Mouse (Mus musculus): ENCODE measurements around the gene Cdk2ap2. TPM values are rescaled to one million over a fixed set of nuclear protein-coding genes. Genes with fewer than 3 reads are reported as not detected.
"Not testable (repeated sequence)": the region's sequence is repeated elsewhere in the genome, so short reads cannot be mapped to it uniquely, and the experiment has no call there.

The Cdk2ap2 gene
- polyA plus RNA-seq, 1 experiment from 2014 or later = 66.9 TPM

- Histone ChIP-seq H3K4me3 (replicated peaks) (no peak overlapping the region), H3K4me1 (replicated peaks) (peaks cover 20% of the 10 kb centered on the region), H3K9me3 (no peaks in the 10 kb centered on the region), H3K27me3 (no peaks in the 10 kb centered on the region), H3K4me2 (no peak overlapping the region), H3K36me3 (peaks cover 61% of the 10 kb centered on the region), H3K27ac (no peak overlapping the region), H3K9ac (replicated peaks) (no peak overlapping the region)
- ATAC-seq (ENCODE audit: insufficient number of reproducible peaks, insufficient read depth, low FRiP score, low TSS enrichment, low read depth) = no peak
- WGBS = 91% methylated on average over 7 of the region's 7 CpGs
These were observed 32.5 kb downstream of the Cdk2ap2 start for GRCm38 (mm10) chr19:4129462-4129861.

- Histone ChIP-seq H3K4me3 (replicated peaks) (no peak overlapping the region), H3K9me3 (no peaks in the 10 kb centered on the region), H3K9ac (replicated peaks) (no peak overlapping the region), H3K27ac (no peak overlapping the region), H3K27me3 (no peaks in the 10 kb centered on the region), H3K36me3 (peaks cover 61% of the 10 kb centered on the region), H3K4me1 (replicated peaks) (peaks cover 15% of the 10 kb centered on the region), H3K4me2 (no peak overlapping the region)
- 92% methylated on average over 4 of the region's 4 CpGs for WGBS
- ATAC-seq (ENCODE audit: insufficient number of reproducible peaks, insufficient read depth, low FRiP score, low TSS enrichment, low read depth) = no peak
These were observed 33.1 kb downstream of the Cdk2ap2 start for GRCm38 (mm10) chr19:4130106-4130505.

GRCm38 (mm10) chr19:4131075-4131474 lies 34.1 kb downstream of the Cdk2ap2 start:
- no peak for ATAC-seq (ENCODE audit: insufficient number of reproducible peaks, insufficient read depth, low FRiP score, low TSS enrichment, low read depth)
- Histone ChIP-seq H3K4me1 (replicated peaks) (peaks cover 13% of the 10 kb centered on the region), H3K4me3 (replicated peaks) (no peak overlapping the region), H3K9ac (replicated peaks) (no peak overlapping the region), H3K27me3 (no peaks in the 10 kb centered on the region), H3K27ac (no peak overlapping the region), H3K9me3 (no peaks in the 10 kb centered on the region), H3K36me3 (peaks cover 61% of the 10 kb centered on the region), H3K4me2 (no peak overlapping the region)
- 91% methylated on average over 5 of the region's 5 CpGs for WGBS

GRCm38 (mm10) chr19:4131768-4132167 lies 34.8 kb downstream of the Cdk2ap2 start:
- Histone ChIP-seq H3K27ac (no peak overlapping the region), H3K4me2 (no peak overlapping the region), H3K36me3 (peaks cover 61% of the 10 kb centered on the region), H3K4me3 (replicated peaks) (no peak overlapping the region), H3K9me3 (no peaks in the 10 kb centered on the region), H3K27me3 (no peaks in the 10 kb centered on the region), H3K4me1 (replicated peaks) (peaks cover 8% of the 10 kb centered on the region), H3K9ac (replicated peaks) (no peak overlapping the region)
- ATAC-seq (ENCODE audit: insufficient number of reproducible peaks, insufficient read depth, low FRiP score, low TSS enrichment, low read depth) = no peak
- 94% methylated on average over 2 of the region's 2 CpGs for WGBS

GRCm38 (mm10) chr19:4134354-4134753 lies 37.4 kb downstream of the Cdk2ap2 start:
- ATAC-seq (ENCODE audit: insufficient number of reproducible peaks, insufficient read depth, low FRiP score, low TSS enrichment, low read depth) = no peak
- 87% methylated on average over 4 of the region's 4 CpGs for WGBS
- no peak overlapping the region for H3K4me3 ChIP-seq (replicated peaks)
- H3K4me2 ChIP-seq = no peak overlapping the region
- H3K27me3 ChIP-seq = no peaks in the 10 kb centered on the region
- H3K9ac ChIP-seq (replicated peaks) = no peak overlapping the region
- H3K36me3 ChIP-seq = peaks cover 40% of the 10 kb centered on the region
- no peak overlapping the region for H3K27ac ChIP-seq
- no peaks in the 10 kb centered on the region for H3K4me1 ChIP-seq (replicated peaks)
- H3K9me3 ChIP-seq = no peaks in the 10 kb centered on the region

GRCm38 (mm10) chr19:4135229-4135962 lies 38.4 kb downstream of the Cdk2ap2 start:
- not testable (repeated sequence) for H3K9me3 ChIP-seq; H3K9ac ChIP-seq (replicated peaks); H3K4me3 ChIP-seq (replicated peaks); H3K4me2 ChIP-seq; H3K4me1 ChIP-seq (replicated peaks); H3K27ac ChIP-seq; H3K27me3 ChIP-seq; ATAC-seq (ENCODE audit: insufficient number of reproducible peaks, insufficient read depth, low FRiP score, low TSS enrichment, low read depth)
- 84% methylated on average over 6 of the region's 6 CpGs for WGBS
- peaks cover 29% of the 10 kb centered on the region for H3K36me3 ChIP-seq

- 24% methylated on average over 8 of the region's 8 CpGs for whole genome bisulfite sequencing
- H3K4me1 ChIP-seq (replicated peaks); H3K27ac ChIP-seq; H3K4me2 ChIP-seq; H3K4me3 ChIP-seq (replicated peaks); H3K9ac ChIP-seq (replicated peaks); H3K9me3 ChIP-seq; ATAC-seq (ENCODE audit: insufficient number of reproducible peaks, insufficient read depth, low FRiP score, low TSS enrichment, low read depth); H3K27me3 ChIP-seq: not testable (repeated sequence)
- H3K36me3 ChIP-seq = peaks cover 24% of the 10 kb centered on the region
These were observed 39.0 kb downstream of the Cdk2ap2 start for GRCm38 (mm10) chr19:4135963-4136345.

DNA sequence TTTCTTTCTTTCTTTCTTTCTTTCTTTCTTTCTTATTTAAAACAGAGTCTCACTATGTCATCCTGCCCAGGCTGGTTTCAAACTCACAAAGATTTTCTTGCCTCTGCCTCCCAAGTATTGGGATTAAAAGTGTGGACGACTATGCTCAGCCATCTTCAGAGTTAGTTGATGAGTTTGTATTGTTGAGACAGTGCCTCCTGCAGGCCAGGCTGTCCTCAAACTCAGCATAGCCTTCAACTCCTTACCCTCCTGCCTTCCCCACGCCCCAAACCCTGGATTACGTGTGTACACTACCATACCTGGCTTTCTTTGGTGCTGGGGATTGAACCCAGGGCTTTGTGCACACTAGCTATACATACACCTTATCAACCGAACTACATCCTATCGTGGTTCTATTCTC lies 39.5 kb downstream of the Cdk2ap2 start:
- no peak overlapping the region for H3K9ac ChIP-seq (replicated peaks)
- WGBS = 78% methylated on average over 5 of the region's 5 CpGs
- peaks cover 19% of the 10 kb centered on the region for H3K36me3 ChIP-seq
- no peaks in the 10 kb centered on the region for H3K4me1 ChIP-seq (replicated peaks)
- no peak overlapping the region for H3K27ac ChIP-seq
- no peak for ATAC-seq (ENCODE audit: insufficient number of reproducible peaks, insufficient read depth, low FRiP score, low TSS enrichment, low read depth)
- no peak overlapping the region for H3K4me3 ChIP-seq (replicated peaks)
- H3K4me2 ChIP-seq = no peak overlapping the region
- no peaks in the 10 kb centered on the region for H3K27me3 ChIP-seq
- no peaks in the 10 kb centered on the region for H3K9me3 ChIP-seq

DNA sequence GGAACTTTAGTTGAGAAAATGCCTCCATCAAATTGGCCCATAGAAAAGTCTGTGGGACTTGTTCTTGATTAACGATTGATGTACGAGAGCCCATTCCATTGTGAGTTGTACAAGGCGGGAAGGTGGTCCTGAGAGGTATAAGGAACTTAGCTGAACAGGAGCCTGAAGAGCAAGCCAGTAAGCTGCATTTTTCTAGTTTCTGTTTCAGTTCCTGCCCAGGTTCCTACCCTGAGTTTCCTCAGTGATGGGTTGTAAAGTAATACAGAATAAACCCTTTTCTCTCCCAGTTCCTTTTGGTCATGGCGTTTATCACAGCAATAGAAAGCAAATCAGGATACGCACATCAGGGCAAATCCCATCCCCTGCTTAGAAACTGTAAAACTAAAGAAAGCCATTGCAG lies 40.9 kb downstream of the Cdk2ap2 start:
- Histone ChIP-seq H3K4me1 (replicated peaks) (no peaks in the 10 kb centered on the region), H3K4me3 (replicated peaks) (no peak overlapping the region), H3K27me3 (no peaks in the 10 kb centered on the region), H3K36me3 (peaks cover 4% of the 10 kb centered on the region), H3K27ac (no peak overlapping the region), H3K9me3 (no peaks in the 10 kb centered on the region), H3K9ac (replicated peaks) (no peak overlapping the region), H3K4me2 (no peak overlapping the region)
- WGBS = 78% methylated on average over 5 of the region's 5 CpGs
- no peak for ATAC-seq (ENCODE audit: insufficient number of reproducible peaks, insufficient read depth, low FRiP score, low TSS enrichment, low read depth)

DNA sequence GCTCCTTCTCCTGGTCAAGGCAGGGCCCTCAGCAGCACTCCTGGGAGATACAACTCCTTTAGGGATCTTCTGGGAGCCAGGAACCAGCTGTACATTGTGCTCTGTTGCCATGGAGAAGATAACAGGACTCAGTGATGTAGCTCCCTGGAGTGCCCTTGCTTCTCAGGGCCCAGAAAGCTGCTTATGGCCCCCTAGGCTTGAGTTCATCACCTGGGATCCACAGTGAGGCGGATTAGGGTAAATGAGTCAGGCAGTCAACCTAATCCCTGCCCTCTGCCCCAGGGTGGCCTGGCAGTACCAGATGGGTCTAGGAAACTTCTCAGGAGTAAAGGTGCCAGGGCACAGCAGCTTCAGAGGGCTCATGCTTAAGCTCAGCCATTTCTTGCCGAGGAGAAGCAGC lies 42.5 kb downstream of the Cdk2ap2 start, which contains the start of gene Gpr152:
TSS of gene Gpr152 (plus strand) at position 342 of the 400 bp plus-strand sequence.
- ATAC-seq (ENCODE audit: insufficient number of reproducible peaks, insufficient read depth, low FRiP score, low TSS enrichment, low read depth) = no peak
- no peaks in the 10 kb centered on the region for H3K27me3 ChIP-seq
- no peaks in the 10 kb centered on the region for H3K9me3 ChIP-seq
- 75% methylated on average over 2 of the region's 2 CpGs for WGBS
- no peaks in the 10 kb centered on the region for H3K36me3 ChIP-seq
- no peak within 1 kb of the TSS for H3K9ac ChIP-seq (replicated peaks)
- H3K4me3 ChIP-seq (replicated peaks) = no peak within 1 kb of the TSS
- H3K4me1 ChIP-seq (replicated peaks) = no peaks in the 10 kb centered on the region
- H3K27ac ChIP-seq = no peak within 1 kb of the TSS
- H3K4me2 ChIP-seq = no peak within 1 kb of the TSS

DNA sequence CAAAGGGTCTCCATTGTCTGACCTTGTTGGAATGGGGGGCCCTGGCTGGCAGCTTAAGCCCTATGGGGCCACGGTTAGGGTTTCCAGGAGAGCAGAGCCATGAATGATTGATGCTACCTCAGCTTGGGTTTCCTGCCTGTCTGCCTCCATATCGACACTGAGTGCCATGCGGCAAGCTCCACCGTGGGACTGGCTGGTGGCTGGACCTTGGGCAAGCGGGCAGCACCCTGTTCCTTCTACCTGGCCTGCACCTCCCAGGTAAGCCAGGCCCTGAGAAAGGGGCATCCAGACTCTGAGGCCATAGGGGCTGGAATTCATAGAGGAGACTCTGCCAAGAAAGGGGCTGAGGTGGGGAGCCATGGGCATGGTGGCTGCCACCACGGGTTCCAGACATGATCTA lies 43.2 kb downstream of the Cdk2ap2 start:
- Histone ChIP-seq H3K27me3 (no peaks in the 10 kb centered on the region), H3K27ac (no peak overlapping the region), H3K4me2 (no peak overlapping the region), H3K9ac (replicated peaks) (no peak overlapping the region), H3K36me3 (no peaks in the 10 kb centered on the region), H3K4me1 (replicated peaks) (no peaks in the 10 kb centered on the region), H3K4me3 (replicated peaks) (no peak overlapping the region), H3K9me3 (no peaks in the 10 kb centered on the region)
- no peak for ATAC-seq (ENCODE audit: insufficient number of reproducible peaks, insufficient read depth, low FRiP score, low TSS enrichment, low read depth)
- 78% methylated on average over 6 of the region's 6 CpGs for WGBS
